Mouse (Mus musculus): ENCODE measurements around the gene Itpripl2.

GRCm38 (mm10) chr7:118532519-118533177 lies 40.9 kb upstream of the Itpripl2 start:
- no peak for TF ChIP-seq POLR2A (IDR thresholded peaks at IDR 0.05; ENCODE audit: control insufficient read depth, low read depth, low read length)
- no peak for TF ChIP-seq CTCF (IDR thresholded peaks at IDR 0.05; ENCODE audit: control insufficient read depth, insufficient read depth, insufficient replicate concordance, low read depth, low read length)
